Mouse (Mus musculus) limb, embryonic 10.5 days (tissue): ENCODE measurements around the gene Itpk1. TPM values are rescaled to one million over a fixed set of nuclear protein-coding genes. Genes with fewer than 3 reads are reported as not detected.
"Not testable (repeated sequence)": the region's sequence is repeated elsewhere in the genome, so short reads cannot be mapped to it uniquely, and the experiment has no call there.

Experiments used
- DNase-seq: peaks from one replicate; pipeline ENCODE4 v3.0.0-alpha.2; 2017; ENCODE audit warnings: low spot score
- H3K27ac ChIP-seq: fragments of 300-500 bp; sonication (generic); 2 replicates; pipeline ENCODE4 v1.5.1; 2016; ENCODE audit warnings: mild to moderate bottlenecking
- H3K27me3 ChIP-seq: fragments of 300-500 bp; sonication (generic); 2 replicates; pipeline ENCODE4 v1.6.1; 2016; ENCODE audit warnings: low read depth, mild to moderate bottlenecking; ENCODE audit not compliant: poor library complexity, severe bottlenecking
- H3K36me3 ChIP-seq: fragments of 300-500 bp; sonication (generic); 2 replicates; pipeline ENCODE4 v1.6.1; 2016; ENCODE audit warnings: mild to moderate bottlenecking, moderate library complexity
- H3K4me1 ChIP-seq: fragments of 300-500 bp; sonication (generic); 2 replicates; pipeline ENCODE4 v1.6.1; 2016
- H3K4me3 ChIP-seq: fragments of 300-500 bp; sonication (generic); 2 replicates; pipeline ENCODE4 v1.5.1; 2016; ENCODE audit warnings: mild to moderate bottlenecking, moderate library complexity
- H3K9me3 ChIP-seq: fragments of 300-500 bp; sonication (generic); replicated peaks from 2 replicates; pipeline ENCODE4 v1.6.1; 2016; ENCODE audit warnings: mild to moderate bottlenecking
- WGBS: fragments of 180-500 bp; shearing (Covaris S2); methylation state at CpG from one replicate; pipeline ENCODE4 v1.1.7; 2016; 5-methylcytosine and 5-hydroxymethylcytosine counted together
- polyA plus RNA-seq: library from polyadenylated mRNA; unstranded; fragments of >200 nt; fragmentation: Nextera tagmentation; extraction: Ambion mirVana; gene quantifications from 2 replicates; pipeline ENCODE4 v1.2.1, GENCODE M21; 2016

The Itpk1 gene
- polyA plus RNA-seq, 1 experiment from 2014 or later = 9.7 TPM

DNA sequence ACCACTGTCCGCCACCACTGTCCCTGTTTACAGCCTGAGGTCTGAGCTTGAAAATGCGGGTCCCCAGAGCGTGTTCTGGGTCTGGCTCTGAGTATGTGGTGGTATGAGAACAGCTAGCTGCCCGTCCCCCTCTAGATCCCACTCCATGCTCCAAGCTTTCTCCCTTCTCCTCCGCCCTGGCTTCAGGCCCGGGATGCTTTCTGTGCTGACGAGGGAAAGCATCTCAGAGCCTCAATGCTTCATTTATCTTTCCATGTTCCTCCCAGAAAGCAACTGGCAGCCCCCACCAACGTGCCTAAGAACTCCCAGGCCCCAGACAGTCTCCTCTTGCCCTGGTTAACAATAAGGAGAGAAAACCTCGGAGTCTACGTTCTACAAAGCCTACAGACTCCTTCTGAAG lies 67.5 kb downstream of the Itpk1 start:
- Histone ChIP-seq H3K36me3 (no peaks in the 10 kb centered on the region), H3K4me3 (no peak overlapping the region), H3K27ac (no peak overlapping the region), H3K9me3 (no peaks in the 10 kb centered on the region), H3K27me3 (no peaks in the 10 kb centered on the region), H3K4me1 (peaks cover 30% of the 10 kb centered on the region)
- WGBS = 89% methylated on average over 10 of the region's 10 CpGs
- DNase-seq = no peak

DNA sequence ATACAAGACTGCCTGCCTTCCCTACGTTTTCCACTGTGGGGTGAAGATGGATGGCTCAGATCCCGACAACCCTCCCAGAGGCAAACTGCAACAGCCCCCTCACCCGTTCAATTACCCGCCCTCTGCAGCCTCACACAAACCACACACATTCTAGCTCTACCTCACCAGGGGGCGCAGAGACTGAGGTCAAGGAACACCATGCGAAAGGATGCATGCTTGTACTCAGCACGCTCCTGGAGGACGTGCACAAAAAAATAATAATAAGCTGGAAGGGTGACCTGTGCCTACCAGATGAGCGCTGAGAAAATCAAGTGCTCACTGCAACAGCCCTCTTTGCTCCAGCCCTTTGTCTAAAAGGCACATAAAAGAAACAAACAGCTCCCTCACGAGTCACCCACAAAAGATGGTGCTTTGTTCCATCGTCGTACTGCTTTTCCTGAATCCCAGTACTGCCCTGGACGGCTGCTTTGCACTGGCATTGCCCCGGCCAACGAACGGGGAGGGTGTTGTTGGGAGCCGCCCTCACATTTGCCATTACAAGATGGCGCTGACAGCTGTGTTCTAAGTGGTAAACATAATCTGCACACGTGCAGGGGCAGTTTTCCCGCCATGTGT lies 70.2 kb downstream of the Itpk1 start:
- no peak for DNase-seq
- WGBS = 80% methylated on average over 20 of the region's 20 CpGs
- Histone ChIP-seq H3K27me3 (no peaks in the 10 kb centered on the region), H3K4me1 (peaks cover 21% of the 10 kb centered on the region), H3K27ac (0 out of 2 replicates have a peak overlapping the region, but pooled peaks have one; percentile 7), H3K9me3 (no peaks in the 10 kb centered on the region), H3K4me3 (no peak overlapping the region), H3K36me3 (no peaks in the 10 kb centered on the region)

DNA sequence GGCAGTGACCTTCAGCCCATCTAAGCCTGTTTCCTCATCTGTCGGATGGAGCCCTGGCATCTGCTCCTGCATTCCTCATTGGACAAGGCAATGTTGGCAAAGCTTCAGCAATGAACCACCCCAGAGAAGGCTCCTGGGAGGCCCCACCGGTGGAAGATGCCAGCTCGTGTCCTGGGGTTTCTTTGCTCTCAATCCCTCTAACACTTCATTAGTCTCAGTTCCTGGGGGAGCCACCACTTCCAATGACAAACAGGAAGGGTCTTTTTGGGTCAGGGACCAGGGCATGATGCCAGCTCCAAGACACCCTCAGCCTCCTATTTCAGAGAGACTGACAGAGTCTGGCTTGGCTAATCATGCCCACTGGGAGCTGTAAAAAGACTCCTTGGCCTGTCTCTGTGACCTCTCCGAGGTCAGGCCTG lies 71.6 kb downstream of the Itpk1 start:
- Histone ChIP-seq H3K36me3 (no peaks in the 10 kb centered on the region), H3K4me3 (no peak overlapping the region), H3K27me3 (no peaks in the 10 kb centered on the region), H3K4me1 (peaks cover 16% of the 10 kb centered on the region), H3K9me3 (no peaks in the 10 kb centered on the region), H3K27ac (peak overlapping the region; percentile 9; the same call in 1 of the 2 replicates)
- DNase-seq = no peak
- 63% methylated on average over 4 of the region's 4 CpGs for WGBS

DNA sequence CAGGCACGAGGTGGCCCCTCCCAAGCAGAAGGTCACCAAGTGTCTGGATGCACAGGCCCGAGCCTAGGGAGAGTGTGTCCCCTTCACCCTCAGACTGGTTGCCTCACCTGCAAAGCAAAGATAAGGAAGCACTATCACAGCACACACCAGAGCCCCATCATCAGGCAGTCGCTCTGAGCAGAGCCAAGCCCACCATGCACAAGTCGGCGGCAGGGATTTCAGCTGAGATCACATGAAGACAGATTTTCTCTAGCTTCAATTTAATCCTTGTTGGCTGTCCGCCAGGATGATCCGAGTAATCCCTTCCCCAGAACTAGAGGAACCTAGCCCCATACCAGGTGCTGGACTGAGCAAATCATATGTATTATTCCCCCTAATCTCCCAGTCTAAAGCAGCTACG lies 73.0 kb downstream of the Itpk1 start:
- 88% methylated on average over 8 of the region's 8 CpGs for WGBS
- Histone ChIP-seq H3K36me3 (no peaks in the 10 kb centered on the region), H3K4me3 (no peak overlapping the region), H3K9me3 (no peaks in the 10 kb centered on the region), H3K27me3 (no peaks in the 10 kb centered on the region), H3K27ac (no peak overlapping the region), H3K4me1 (peaks cover 16% of the 10 kb centered on the region)
- no peak for DNase-seq

DNA sequence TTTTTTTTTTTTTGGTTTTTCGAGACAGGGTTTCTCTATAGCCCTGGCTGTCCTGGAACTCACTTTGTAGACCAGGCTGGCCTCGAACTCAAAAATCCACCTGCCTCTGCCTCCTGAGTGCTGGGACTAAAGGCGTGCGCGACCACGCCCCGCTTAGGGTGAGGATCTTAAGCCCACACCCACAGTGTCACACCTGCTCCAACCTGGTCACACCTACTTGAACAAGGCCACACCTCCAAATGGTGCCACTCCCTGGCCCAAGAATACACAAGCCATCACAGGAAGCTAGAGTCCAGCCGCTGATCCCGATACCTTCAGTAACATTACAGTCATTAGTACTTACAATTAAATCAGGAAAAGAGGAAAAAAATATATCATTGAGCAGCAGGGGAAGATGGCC lies 74.3 kb downstream of the Itpk1 start:
- 93% methylated on average over 9 of the region's 9 CpGs for WGBS
- H3K27ac ChIP-seq = not testable (repeated sequence)

DNA sequence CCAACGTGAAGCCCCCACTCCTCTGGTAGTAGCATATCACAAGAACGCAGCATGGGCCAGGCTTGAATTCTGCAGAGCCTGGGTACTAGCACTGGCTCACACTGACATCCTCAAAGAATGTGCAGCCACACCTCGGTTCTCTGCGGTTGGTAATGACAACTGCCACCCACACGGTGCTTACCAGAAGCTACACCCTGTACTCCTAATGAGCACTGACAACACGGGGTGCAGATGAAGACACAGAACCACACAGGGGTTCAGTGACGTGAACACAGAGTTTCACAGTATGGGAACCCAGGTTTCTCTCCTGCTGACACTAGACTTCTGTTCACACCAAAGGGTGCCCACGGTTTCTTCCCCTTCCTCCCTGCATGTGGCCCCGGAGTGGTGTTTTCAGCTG lies 76.5 kb downstream of the Itpk1 start:
- no peak for DNase-seq
- 56% methylated on average over 9 of the region's 9 CpGs for WGBS

More for the DNA sequence above, 74.3 kb downstream of the Itpk1 start:
- H3K4me3 ChIP-seq, H3K9me3 ChIP-seq, DNase-seq, H3K36me3 ChIP-seq, H3K27me3 ChIP-seq: not testable (repeated sequence)
- H3K4me1 ChIP-seq = peaks cover 16% of the 10 kb centered on the region

DNA sequence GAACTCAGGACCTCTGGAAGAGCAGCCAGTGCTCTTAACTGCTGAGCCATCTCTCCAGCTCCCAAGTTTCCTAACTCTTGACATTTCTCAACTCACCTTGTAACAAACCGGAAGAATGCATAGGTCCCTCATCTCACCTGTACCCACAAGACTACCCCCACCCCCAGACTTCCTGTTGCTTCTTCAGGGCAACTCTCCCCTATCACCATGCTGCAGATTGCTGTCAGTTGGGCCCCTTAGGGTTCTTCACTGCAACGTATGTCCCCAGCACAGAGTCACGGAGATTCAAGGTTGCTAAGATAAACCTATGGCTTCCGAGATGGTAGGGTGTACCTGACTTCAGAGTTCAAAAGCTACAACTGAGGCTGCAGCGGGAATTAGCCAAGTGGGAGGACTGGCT lies 77.2 kb downstream of the Itpk1 start:
- 91% methylated on average over 5 of the region's 5 CpGs for WGBS
- DNase-seq = no peak
- no peaks in the 10 kb centered on the region for H3K36me3 ChIP-seq
- no peak overlapping the region for H3K27ac ChIP-seq
- H3K27me3 ChIP-seq = no peaks in the 10 kb centered on the region
- no peak overlapping the region for H3K4me3 ChIP-seq
- H3K9me3 ChIP-seq = no peaks in the 10 kb centered on the region
- peaks cover 5% of the 10 kb centered on the region for H3K4me1 ChIP-seq

More for the DNA sequence above, 76.5 kb downstream of the Itpk1 start:
- Histone ChIP-seq H3K27me3 (no peaks in the 10 kb centered on the region), H3K4me1 (peaks cover 7% of the 10 kb centered on the region), H3K4me3 (no peak overlapping the region), H3K36me3 (no peaks in the 10 kb centered on the region), H3K27ac (no peak overlapping the region), H3K9me3 (no peaks in the 10 kb centered on the region)

DNA sequence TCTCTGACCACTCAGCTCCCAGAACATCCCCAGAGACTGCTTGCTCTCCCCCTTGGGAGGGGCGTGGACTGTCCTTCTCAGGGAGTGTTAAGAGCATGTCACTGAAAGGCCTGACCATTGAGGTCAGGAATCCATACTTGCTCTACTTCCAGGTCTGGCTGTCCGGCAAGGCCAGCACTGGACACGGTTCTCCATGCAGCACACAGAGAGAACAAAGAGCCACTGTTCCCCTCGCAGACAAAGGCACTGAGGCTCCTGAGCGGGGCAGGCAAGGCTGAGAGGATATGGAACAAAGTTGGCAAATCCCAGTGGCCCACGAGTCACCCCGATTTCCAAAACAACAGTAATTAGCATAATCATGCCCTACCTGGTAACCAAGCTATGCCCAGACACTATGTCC lies 77.9 kb downstream of the Itpk1 start:
- Histone ChIP-seq H3K4me3 (no peak overlapping the region), H3K9me3 (no peaks in the 10 kb centered on the region), H3K4me1 (peaks cover 8% of the 10 kb centered on the region), H3K27ac (peak overlapping the region; percentile 3; the same call in 1 of the 2 replicates), H3K27me3 (no peaks in the 10 kb centered on the region), H3K36me3 (no peaks in the 10 kb centered on the region)
- 86% methylated on average over 7 of the region's 7 CpGs for WGBS
- no peak for DNase-seq

DNA sequence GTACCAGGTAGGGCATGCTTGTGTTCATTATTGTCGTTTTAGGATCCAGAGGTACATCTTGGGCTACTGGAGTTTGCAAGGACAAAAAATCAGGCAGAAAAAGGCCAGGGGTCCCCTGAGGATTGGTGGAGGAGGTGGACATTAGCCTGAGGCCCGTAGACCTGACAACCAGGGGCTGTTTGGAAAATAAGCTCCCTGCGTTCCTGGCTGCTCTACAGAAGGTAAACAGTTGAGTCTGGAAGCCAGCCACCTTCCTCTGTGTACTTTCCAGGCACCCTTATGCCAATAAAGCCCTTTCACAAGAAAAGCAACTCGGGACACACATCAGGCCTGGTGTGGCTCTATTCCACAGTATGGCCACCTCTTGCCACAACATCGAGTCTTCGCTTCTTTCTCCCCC lies 79.0 kb downstream of the Itpk1 start:
- 79% methylated on average over 6 of the region's 6 CpGs for WGBS
- Histone ChIP-seq H3K4me3 (no peak overlapping the region), H3K36me3 (0 out of 2 replicates have a peak, but pooled peaks cover 2% of the 10 kb centered on the region), H3K9me3 (no peaks in the 10 kb centered on the region), H3K27ac (no peak overlapping the region), H3K4me1 (peaks cover 8% of the 10 kb centered on the region), H3K27me3 (no peaks in the 10 kb centered on the region)
- DNase-seq = no peak

DNA sequence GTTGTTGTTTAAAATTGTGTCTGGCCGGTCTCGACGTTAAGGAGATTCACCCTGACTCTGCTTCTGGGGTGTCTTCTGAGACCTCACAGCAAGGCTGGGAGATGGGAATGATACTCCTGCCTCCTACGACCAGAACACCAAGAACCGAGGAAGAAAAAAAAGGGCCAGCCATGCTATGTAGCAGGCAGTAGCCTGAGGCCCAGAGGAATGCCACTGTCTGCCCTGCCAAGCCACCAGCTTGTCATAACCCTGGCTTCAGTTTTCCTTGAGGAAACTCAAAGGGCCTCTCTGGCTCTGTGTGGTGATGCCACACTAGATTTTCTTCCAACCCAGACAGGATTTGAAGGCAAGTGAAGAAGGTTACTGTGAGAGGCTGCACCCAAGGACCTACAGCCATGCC lies 79.6 kb downstream of the Itpk1 start:
- Histone ChIP-seq H3K27ac (no peak overlapping the region), H3K4me3 (no peak overlapping the region), H3K36me3 (0 out of 2 replicates have a peak, but pooled peaks cover 2% of the 10 kb centered on the region), H3K9me3 (no peaks in the 10 kb centered on the region), H3K4me1 (peaks cover 8% of the 10 kb centered on the region), H3K27me3 (no peaks in the 10 kb centered on the region)
- DNase-seq = no peak
- WGBS = 75% methylated on average over 5 of the region's 5 CpGs

DNA sequence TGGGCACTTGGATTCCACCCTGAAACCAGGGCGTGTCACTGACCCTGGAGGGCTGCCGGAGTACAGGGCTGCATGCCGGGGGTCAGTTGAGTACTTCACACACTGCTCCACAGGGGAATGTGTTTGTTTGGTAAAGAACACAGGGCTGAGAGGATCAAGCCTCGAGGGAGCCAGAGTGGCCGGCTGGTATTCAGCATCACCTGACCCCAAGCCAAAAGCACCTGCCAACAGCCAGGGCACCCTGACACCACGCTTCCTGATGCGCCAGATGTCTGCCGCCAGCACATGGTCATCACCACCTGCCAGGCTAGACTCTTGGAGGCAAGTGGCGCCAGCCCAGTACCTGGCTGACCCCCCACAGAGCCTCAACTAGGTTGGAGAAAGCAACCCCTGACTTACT lies 80.9 kb downstream of the Itpk1 start:
- no peaks in the 10 kb centered on the region for H3K9me3 ChIP-seq
- H3K27me3 ChIP-seq = no peaks in the 10 kb centered on the region
- no peak for DNase-seq
- H3K4me1 ChIP-seq = peaks cover 8% of the 10 kb centered on the region
- WGBS = 87% methylated on average over 9 of the region's 9 CpGs
- H3K36me3 ChIP-seq = 0 out of 2 replicates have a peak, but pooled peaks cover 2% of the 10 kb centered on the region
- H3K27ac ChIP-seq = no peak overlapping the region
- no peak overlapping the region for H3K4me3 ChIP-seq

DNA sequence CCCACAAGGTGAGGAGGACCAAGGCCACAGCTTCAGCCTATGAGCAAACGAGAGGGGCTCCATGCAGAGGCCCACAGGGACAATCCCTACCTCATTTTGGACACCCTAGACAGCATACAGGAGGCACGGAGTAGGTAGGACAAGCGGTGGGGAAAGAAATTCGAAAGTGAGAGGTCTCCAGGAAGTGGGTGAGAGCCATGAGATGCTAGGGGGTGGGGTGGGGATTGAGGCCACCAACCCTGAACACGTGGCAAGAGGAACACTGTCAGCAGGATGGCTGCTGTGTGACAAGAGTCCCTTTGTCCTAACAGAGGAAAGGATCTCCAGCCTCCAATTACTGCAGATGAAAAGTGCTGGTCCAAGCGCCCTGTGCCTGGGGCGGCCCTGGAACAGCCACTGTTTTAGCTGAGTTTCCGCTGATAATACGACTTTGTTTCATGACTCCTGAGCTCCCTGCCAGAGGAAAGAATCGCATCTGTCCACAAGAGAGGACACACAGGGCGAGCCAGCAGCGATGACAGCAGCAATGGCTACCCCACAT lies 82.4 kb downstream of the Itpk1 start:
- Histone ChIP-seq H3K9me3 (no peaks in the 10 kb centered on the region), H3K4me3 (no peak overlapping the region), H3K27me3 (no peaks in the 10 kb centered on the region), H3K27ac (0 out of 2 replicates have a peak overlapping the region, but pooled peaks have one; percentile 0), H3K4me1 (peaks cover 17% of the 10 kb centered on the region), H3K36me3 (0 out of 2 replicates have a peak, but pooled peaks cover 2% of the 10 kb centered on the region)
- DNase-seq = no peak
- WGBS = 84% methylated on average over 12 of the region's 12 CpGs

DNA sequence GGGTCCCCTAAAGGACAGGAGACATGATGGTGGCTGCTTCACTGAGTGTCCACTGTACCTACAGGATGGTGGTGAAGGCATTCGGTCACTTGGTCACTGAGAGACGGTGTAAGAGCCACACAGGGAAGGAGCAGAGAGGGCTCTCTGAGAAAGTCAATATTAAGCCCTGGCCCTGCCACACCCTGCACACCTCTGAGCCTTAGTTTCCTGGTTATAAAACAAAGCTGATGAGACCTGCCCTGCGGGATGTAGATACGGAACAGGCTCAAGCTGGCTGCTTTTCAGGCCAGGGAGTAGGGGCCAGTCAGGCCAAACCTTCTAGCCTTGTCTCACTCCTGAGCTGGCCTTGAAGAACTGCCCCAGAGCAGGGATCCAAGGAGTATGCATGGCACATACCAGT lies 82.9 kb downstream of the Itpk1 start:
- H3K36me3 ChIP-seq = 0 out of 2 replicates have a peak, but pooled peaks cover 2% of the 10 kb centered on the region
- 91% methylated on average over 4 of the region's 4 CpGs for WGBS
- H3K9me3 ChIP-seq = no peaks in the 10 kb centered on the region
- H3K27me3 ChIP-seq = no peaks in the 10 kb centered on the region
- no peak for DNase-seq
- H3K4me1 ChIP-seq = peaks cover 22% of the 10 kb centered on the region
- no peak overlapping the region for H3K27ac ChIP-seq
- H3K4me3 ChIP-seq = no peak overlapping the region
